Mouse (Mus musculus): ENCODE results near the gene Flt3. TPM values are rescaled to one million over a fixed set of nuclear protein-coding genes. Genes with fewer than 3 reads are reported as not detected.

The Flt3 gene
- polyA plus RNA-seq, 1 experiment from 2014 or later = 0.04 TPM

DNA sequence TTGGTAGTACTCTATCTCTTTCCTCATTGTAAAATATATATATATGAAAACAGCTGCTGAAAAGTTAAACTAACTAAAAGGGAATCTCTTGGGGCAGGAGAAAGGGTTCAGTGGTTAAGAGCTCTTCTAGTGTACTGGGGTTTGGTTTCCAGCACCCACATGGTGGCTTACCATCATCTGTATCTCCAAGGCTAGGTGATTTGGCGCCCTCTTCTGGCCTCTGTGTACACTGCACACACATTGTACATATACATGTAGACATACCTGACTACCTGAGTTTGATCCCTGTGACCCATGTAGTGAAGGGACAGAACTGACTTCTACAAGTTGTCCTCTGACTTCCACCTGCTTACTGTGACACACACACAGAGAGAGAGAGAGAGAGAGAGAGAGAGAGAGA is 5.2 kb downstream of the Flt3 start:
- H3K27ac ChIP-seq (ENCODE audit: low read depth, low read length) = no peak overlapping the region
- H3K4me3 ChIP-seq (ENCODE audit: low read depth, low read length) = no peak overlapping the region
- no peak overlapping the region for H3K9ac ChIP-seq (ENCODE audit: low read length)
- DNase-seq (ENCODE audit: low spot score) (no peak), ATAC-seq (no peak)
- H3K4me2 ChIP-seq (ENCODE audit: low read length) = no peak overlapping the region
- no peaks in the 10 kb centered on the region for H3K9me3 ChIP-seq (replicated peaks; ENCODE audit: control insufficient read depth, low read length)
- 46% methylated on average over 1 of the region's 1 CpGs for WGBS
- no peaks in the 10 kb centered on the region for H3K4me1 ChIP-seq (ENCODE audit: control insufficient read depth, insufficient read depth, low read length)
- no peaks in the 10 kb centered on the region for H3K36me3 ChIP-seq (ENCODE audit: control insufficient read depth, insufficient read depth, low read length)
- peaks cover 16% of the 10 kb centered on the region for H3K27me3 ChIP-seq (replicated peaks; ENCODE audit: control insufficient read depth, insufficient read depth, low read length)

- no peaks in the 10 kb centered on the region for H3K9me3 ChIP-seq (replicated peaks; ENCODE audit: control insufficient read depth, low read length)
- H3K27ac ChIP-seq (ENCODE audit: low read depth, low read length) = no peak overlapping the region
- H3K9ac ChIP-seq (ENCODE audit: low read length) = no peak overlapping the region
- H3K4me1 ChIP-seq (ENCODE audit: control insufficient read depth, insufficient read depth, low read length) = no peaks in the 10 kb centered on the region
- no peaks in the 10 kb centered on the region for H3K27me3 ChIP-seq (replicated peaks; ENCODE audit: control insufficient read depth, insufficient read depth, low read length)
- WGBS = 82% methylated on average over 12 of the region's 12 CpGs
- H3K36me3 ChIP-seq (ENCODE audit: control insufficient read depth, insufficient read depth, low read length) = no peaks in the 10 kb centered on the region
- H3K4me3 ChIP-seq (ENCODE audit: low read depth, low read length) = no peak overlapping the region
- no peak for ATAC-seq
- DNase-seq (ENCODE audit: low spot score) = no peak
- no peak overlapping the region for H3K4me2 ChIP-seq (ENCODE audit: low read length)
Observed at GRCm38 (mm10) chr5:147392667-147393213, 7.5 kb downstream of the Flt3 start.

GRCm38 (mm10) chr5:147390772-147391171 is 9.5 kb downstream of the Flt3 start:
- 40% methylated on average over 2 of the region's 2 CpGs for WGBS

DNA sequence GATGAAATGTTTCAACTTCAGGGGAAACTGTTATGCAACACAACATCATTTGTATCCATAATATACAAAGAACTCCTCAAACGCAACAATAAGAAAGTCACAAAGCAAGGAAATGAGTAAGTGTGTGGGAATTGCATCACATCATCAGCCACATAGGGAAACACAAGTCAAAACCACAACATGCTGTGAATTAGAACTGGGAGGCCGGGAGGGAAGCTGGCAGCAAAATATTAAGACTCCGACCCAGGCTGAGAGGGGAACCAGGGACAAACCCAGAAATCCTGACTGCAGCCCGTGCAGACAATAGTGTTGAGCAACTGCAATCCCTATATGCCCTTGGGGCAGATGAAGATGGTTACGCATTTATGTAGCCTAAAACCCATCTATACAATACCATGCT is 11.2 kb downstream of the Flt3 start:
- DNase-seq (ENCODE audit: low spot score) = no peak
- no peaks in the 10 kb centered on the region for H3K36me3 ChIP-seq (ENCODE audit: control insufficient read depth, insufficient read depth, low read length)
- no peaks in the 10 kb centered on the region for H3K27me3 ChIP-seq (replicated peaks; ENCODE audit: control insufficient read depth, insufficient read depth, low read length)
- H3K4me2 ChIP-seq (ENCODE audit: low read length) = no peak overlapping the region
- no peak overlapping the region for H3K4me3 ChIP-seq (ENCODE audit: low read depth, low read length)
- H3K9me3 ChIP-seq (replicated peaks; ENCODE audit: control insufficient read depth, low read length) = no peaks in the 10 kb centered on the region
- no peak overlapping the region for H3K27ac ChIP-seq (ENCODE audit: low read depth, low read length)
- H3K9ac ChIP-seq (ENCODE audit: low read length) = no peak overlapping the region
- no peaks in the 10 kb centered on the region for H3K4me1 ChIP-seq (ENCODE audit: control insufficient read depth, insufficient read depth, low read length)
- ATAC-seq = no peak
- WGBS = 88% methylated on average over 5 of the region's 5 CpGs

More at GRCm38 (mm10) chr5:147390772-147391171, 9.5 kb downstream of the Flt3 start:
- H3K36me3 ChIP-seq (ENCODE audit: control insufficient read depth, insufficient read depth, low read length) = no peaks in the 10 kb centered on the region
- no peaks in the 10 kb centered on the region for H3K27me3 ChIP-seq (replicated peaks; ENCODE audit: control insufficient read depth, insufficient read depth, low read length)
- no peak for ATAC-seq
- peak; percentile 22 for DNase-seq (ENCODE audit: low spot score)
- no peak overlapping the region for H3K4me2 ChIP-seq (ENCODE audit: low read length)
- H3K4me3 ChIP-seq (ENCODE audit: low read depth, low read length) = no peak overlapping the region
- no peaks in the 10 kb centered on the region for H3K9me3 ChIP-seq (replicated peaks; ENCODE audit: control insufficient read depth, low read length)
- no peaks in the 10 kb centered on the region for H3K4me1 ChIP-seq (ENCODE audit: control insufficient read depth, insufficient read depth, low read length)
- no peak overlapping the region for H3K27ac ChIP-seq (ENCODE audit: low read depth, low read length)
- no peak overlapping the region for H3K9ac ChIP-seq (ENCODE audit: low read length)

DNA sequence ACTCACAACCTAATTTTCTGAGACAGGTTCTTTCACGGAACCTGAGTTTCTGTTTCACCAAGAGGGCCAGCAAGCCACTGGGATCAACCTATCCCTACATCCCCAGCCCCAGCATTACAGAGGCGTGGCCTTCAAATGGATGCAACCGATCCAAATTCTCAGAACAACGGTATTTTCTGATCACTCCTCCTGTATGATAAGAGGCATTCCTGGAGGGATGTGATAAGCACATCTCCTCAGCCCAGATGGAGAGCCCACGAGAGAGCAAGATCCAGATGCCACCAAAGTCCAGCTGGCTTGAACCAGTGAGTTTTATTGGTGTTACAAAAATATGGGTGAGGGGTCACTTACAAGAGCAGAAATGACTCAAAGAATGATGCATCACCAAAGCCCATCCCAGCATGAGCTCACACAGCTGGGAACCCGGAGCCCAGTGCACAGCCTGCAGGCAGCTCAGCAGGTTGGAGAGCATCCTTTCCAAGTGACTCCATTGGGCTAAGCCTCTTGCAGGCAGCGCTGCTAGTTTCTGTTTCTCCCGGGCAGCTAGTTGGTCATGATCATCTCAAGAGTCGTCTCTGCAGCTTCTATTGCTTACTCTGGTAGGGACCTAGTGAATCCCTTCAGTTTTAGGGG is 11.8 kb downstream of the Flt3 start:
- Histone ChIP-seq H3K36me3 (ENCODE audit: control insufficient read depth, insufficient read depth, low read length) (no peaks in the 10 kb centered on the region), H3K27me3 (replicated peaks; ENCODE audit: control insufficient read depth, insufficient read depth, low read length) (no peaks in the 10 kb centered on the region), H3K9me3 (replicated peaks; ENCODE audit: control insufficient read depth, low read length) (no peaks in the 10 kb centered on the region), H3K27ac (ENCODE audit: low read depth, low read length) (no peak overlapping the region), H3K4me1 (ENCODE audit: control insufficient read depth, insufficient read depth, low read length) (no peaks in the 10 kb centered on the region), H3K9ac (ENCODE audit: low read length) (no peak overlapping the region), H3K4me2 (ENCODE audit: low read length) (no peak overlapping the region), H3K4me3 (ENCODE audit: low read depth, low read length) (no peak overlapping the region)
- WGBS = 84% methylated on average over 9 of the region's 9 CpGs
- ATAC-seq (no peak), DNase-seq (ENCODE audit: low spot score) (no peak)

GRCm38 (mm10) chr5:147386865-147387264 is 13.4 kb downstream of the Flt3 start:
- DNase-seq (ENCODE audit: low spot score) (no peak), ATAC-seq (no peak)
- H3K9ac ChIP-seq (ENCODE audit: low read length) = no peak overlapping the region
- H3K36me3 ChIP-seq (ENCODE audit: control insufficient read depth, insufficient read depth, low read length) = no peaks in the 10 kb centered on the region
- no peaks in the 10 kb centered on the region for H3K9me3 ChIP-seq (replicated peaks; ENCODE audit: control insufficient read depth, low read length)
- 87% methylated on average over 13 of the region's 13 CpGs for WGBS
- no peak overlapping the region for H3K27ac ChIP-seq (ENCODE audit: low read depth, low read length)
- H3K4me2 ChIP-seq (ENCODE audit: low read length) = no peak overlapping the region
- no peaks in the 10 kb centered on the region for H3K4me1 ChIP-seq (ENCODE audit: control insufficient read depth, insufficient read depth, low read length)
- H3K27me3 ChIP-seq (replicated peaks; ENCODE audit: control insufficient read depth, insufficient read depth, low read length) = no peaks in the 10 kb centered on the region
- H3K4me3 ChIP-seq (ENCODE audit: low read depth, low read length) = no peak overlapping the region

DNA sequence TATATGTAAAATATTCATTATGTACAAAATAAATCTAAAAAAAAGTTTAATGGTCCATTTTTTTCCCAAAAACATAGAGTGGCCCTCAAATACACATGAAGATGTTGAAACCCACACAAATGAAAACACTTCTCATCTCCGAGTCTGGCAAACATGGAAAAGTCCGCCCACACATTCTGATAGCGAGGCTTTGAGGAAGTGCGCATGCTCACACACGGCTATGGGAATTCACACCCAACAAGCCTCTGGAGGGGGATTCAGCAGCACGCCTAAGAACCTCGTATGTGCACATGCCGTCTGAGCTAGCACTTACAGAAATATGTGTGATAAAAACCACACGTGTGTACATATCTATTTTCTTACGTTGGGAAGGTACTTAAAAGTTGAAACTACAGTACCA is 18.9 kb downstream of the Flt3 start:
- H3K9me3 ChIP-seq (replicated peaks; ENCODE audit: control insufficient read depth, low read length) = no peaks in the 10 kb centered on the region
- H3K4me2 ChIP-seq (ENCODE audit: low read length) = no peak overlapping the region
- WGBS = 91% methylated on average over 10 of the region's 10 CpGs
- H3K4me3 ChIP-seq (ENCODE audit: low read depth, low read length) = no peak overlapping the region
- no peak overlapping the region for H3K9ac ChIP-seq (ENCODE audit: low read length)
- no peaks in the 10 kb centered on the region for H3K4me1 ChIP-seq (ENCODE audit: control insufficient read depth, insufficient read depth, low read length)
- no peaks in the 10 kb centered on the region for H3K27me3 ChIP-seq (replicated peaks; ENCODE audit: control insufficient read depth, insufficient read depth, low read length)
- ATAC-seq (no peak), DNase-seq (ENCODE audit: low spot score) (no peak)
- H3K27ac ChIP-seq (ENCODE audit: low read depth, low read length) = no peak overlapping the region
- no peaks in the 10 kb centered on the region for H3K36me3 ChIP-seq (ENCODE audit: control insufficient read depth, insufficient read depth, low read length)

GRCm38 (mm10) chr5:147379481-147379880 is 20.8 kb downstream of the Flt3 start:
- Histone ChIP-seq H3K4me3 (ENCODE audit: low read depth, low read length) (no peak overlapping the region), H3K4me2 (ENCODE audit: low read length) (no peak overlapping the region), H3K9me3 (replicated peaks; ENCODE audit: control insufficient read depth, low read length) (no peaks in the 10 kb centered on the region), H3K27ac (ENCODE audit: low read depth, low read length) (no peak overlapping the region), H3K27me3 (replicated peaks; ENCODE audit: control insufficient read depth, insufficient read depth, low read length) (no peaks in the 10 kb centered on the region), H3K4me1 (ENCODE audit: control insufficient read depth, insufficient read depth, low read length) (no peaks in the 10 kb centered on the region), H3K36me3 (ENCODE audit: control insufficient read depth, insufficient read depth, low read length) (no peaks in the 10 kb centered on the region), H3K9ac (ENCODE audit: low read length) (no peak overlapping the region)
- 84% methylated on average over 3 of the region's 3 CpGs for whole genome bisulfite sequencing
- DNase-seq (ENCODE audit: low spot score) (no peak), ATAC-seq (no peak)

GRCm38 (mm10) chr5:147370276-147370675 is 30.0 kb downstream of the Flt3 start:
- DNase-seq (ENCODE audit: low spot score) (no peak), ATAC-seq (no peak)
- Histone ChIP-seq H3K9me3 (replicated peaks; ENCODE audit: control insufficient read depth, low read length) (no peaks in the 10 kb centered on the region), H3K9ac (ENCODE audit: low read length) (no peak overlapping the region), H3K4me2 (ENCODE audit: low read length) (no peak overlapping the region), H3K27ac (ENCODE audit: low read depth, low read length) (no peak overlapping the region), H3K27me3 (replicated peaks; ENCODE audit: control insufficient read depth, insufficient read depth, low read length) (no peaks in the 10 kb centered on the region), H3K4me3 (ENCODE audit: low read depth, low read length) (no peak overlapping the region), H3K36me3 (ENCODE audit: control insufficient read depth, insufficient read depth, low read length) (no peaks in the 10 kb centered on the region), H3K4me1 (ENCODE audit: control insufficient read depth, insufficient read depth, low read length) (no peaks in the 10 kb centered on the region)
- 91% methylated on average over 8 of the region's 8 CpGs for WGBS
